Mouse (Mus musculus): ENCODE data around the gene Cdcp2. TPM values are rescaled to one million over a fixed set of nuclear protein-coding genes. Genes with fewer than 3 reads are reported as not detected.

Cdcp2 gene
- polyA plus RNA-seq, 1 experiment from 2014 or later = 0.11 TPM

GRCm38 (mm10) chr4:107130534-107130933, 33.8 kb downstream of the Cdcp2 start:
- H3K27me3 ChIP-seq (replicated peaks; ENCODE audit: control insufficient read depth, insufficient read depth, low read length) = no peaks in the 10 kb centered on the region; the same call in 1 of the 2 replicates
- H3K4me1 ChIP-seq (ENCODE audit: control insufficient read depth, insufficient read depth, low read length) = peaks cover 15% of the 10 kb centered on the region; the same call in 1 of the 2 replicates
- H3K4me3 ChIP-seq (ENCODE audit: low read depth, low read length) = no peak overlapping the region
- H3K9ac ChIP-seq (ENCODE audit: low read depth, low read length) = no peak overlapping the region
- DNase-seq (ENCODE audit: low spot score) = peak; percentile 47
- no peak overlapping the region for H3K27ac ChIP-seq (replicated peaks; ENCODE audit: low read depth, low read length)
- WGBS = 22% methylated on average over 9 of the region's 9 CpGs
- H3K4me2 ChIP-seq (ENCODE audit: low read depth, low read length) = no peak overlapping the region
- ATAC-seq (ENCODE audit: low read depth) = no peak
- H3K36me3 ChIP-seq (ENCODE audit: control insufficient read depth, insufficient read depth, low read length) = no peaks in the 10 kb centered on the region
- no peaks in the 10 kb centered on the region for H3K9me3 ChIP-seq (ENCODE audit: control insufficient read depth, low read length)

- DNase-seq (ENCODE audit: low spot score) = no peak
- 81% methylated on average over 3 of the region's 3 CpGs for WGBS
- Histone ChIP-seq H3K4me2 (ENCODE audit: low read depth, low read length) (no peak overlapping the region), H3K9me3 (ENCODE audit: control insufficient read depth, low read length) (no peaks in the 10 kb centered on the region), H3K4me1 (ENCODE audit: control insufficient read depth, insufficient read depth, low read length) (peaks cover 26% of the 10 kb centered on the region), H3K4me3 (ENCODE audit: low read depth, low read length) (no peak overlapping the region), H3K36me3 (ENCODE audit: control insufficient read depth, insufficient read depth, low read length) (peaks cover 8% of the 10 kb centered on the region; the same call in 1 of the 2 replicates), H3K27ac (replicated peaks; ENCODE audit: low read depth, low read length) (no peak overlapping the region), H3K9ac (ENCODE audit: low read depth, low read length) (no peak overlapping the region), H3K27me3 (replicated peaks; ENCODE audit: control insufficient read depth, insufficient read depth, low read length) (no peaks in the 10 kb centered on the region)
- ATAC-seq (ENCODE audit: low read depth) = no peak
These were observed 38.2 kb downstream of the Cdcp2 start for GRCm38 (mm10) chr4:107134891-107135290.

GRCm38 (mm10) chr4:107135663-107136062, 39.0 kb downstream of the Cdcp2 start:
- 46% methylated on average over 5 of the region's 5 CpGs for WGBS
- no peak overlapping the region for H3K4me2 ChIP-seq (ENCODE audit: low read depth, low read length)
- no peak overlapping the region for H3K9ac ChIP-seq (ENCODE audit: low read depth, low read length)
- H3K4me1 ChIP-seq (ENCODE audit: control insufficient read depth, insufficient read depth, low read length) = peaks cover 26% of the 10 kb centered on the region
- no peaks in the 10 kb centered on the region for H3K9me3 ChIP-seq (ENCODE audit: control insufficient read depth, low read length)
- DNase-seq (ENCODE audit: low spot score) (no peak), ATAC-seq (ENCODE audit: low read depth) (no peak)
- H3K27ac ChIP-seq (replicated peaks; ENCODE audit: low read depth, low read length) = no peak overlapping the region
- H3K4me3 ChIP-seq (ENCODE audit: low read depth, low read length) = no peak overlapping the region
- no peaks in the 10 kb centered on the region for H3K27me3 ChIP-seq (replicated peaks; ENCODE audit: control insufficient read depth, insufficient read depth, low read length)
- H3K36me3 ChIP-seq (ENCODE audit: control insufficient read depth, insufficient read depth, low read length) = peaks cover 8% of the 10 kb centered on the region; the same call in 1 of the 2 replicates

- H3K27me3 ChIP-seq (replicated peaks; ENCODE audit: control insufficient read depth, insufficient read depth, low read length) = no peaks in the 10 kb centered on the region
- H3K4me3 ChIP-seq (ENCODE audit: low read depth, low read length) = no peak overlapping the region
- no peak overlapping the region for H3K27ac ChIP-seq (replicated peaks; ENCODE audit: low read depth, low read length)
- no peak overlapping the region for H3K9ac ChIP-seq (ENCODE audit: low read depth, low read length)
- H3K4me1 ChIP-seq (ENCODE audit: control insufficient read depth, insufficient read depth, low read length) = peaks cover 24% of the 10 kb centered on the region
- WGBS = 40% methylated on average over 3 of the region's 3 CpGs
- H3K36me3 ChIP-seq (ENCODE audit: control insufficient read depth, insufficient read depth, low read length) = peaks cover 8% of the 10 kb centered on the region; the same call in 1 of the 2 replicates
- DNase-seq (ENCODE audit: low spot score) (no peak), ATAC-seq (ENCODE audit: low read depth) (no peak)
- no peaks in the 10 kb centered on the region for H3K9me3 ChIP-seq (ENCODE audit: control insufficient read depth, low read length)
- H3K4me2 ChIP-seq (ENCODE audit: low read depth, low read length) = no peak overlapping the region
These were observed 39.8 kb downstream of the Cdcp2 start for GRCm38 (mm10) chr4:107136531-107136930.

- 41% methylated on average over 37 of the region's 37 CpGs for WGBS
- Histone ChIP-seq H3K4me2 (ENCODE audit: low read depth, low read length) (no peak overlapping the region), H3K9me3 (ENCODE audit: control insufficient read depth, low read length) (no peaks in the 10 kb centered on the region), H3K4me1 (ENCODE audit: control insufficient read depth, insufficient read depth, low read length) (peaks cover 24% of the 10 kb centered on the region), H3K9ac (ENCODE audit: low read depth, low read length) (no peak overlapping the region), H3K27me3 (replicated peaks; ENCODE audit: control insufficient read depth, insufficient read depth, low read length) (no peaks in the 10 kb centered on the region), H3K36me3 (ENCODE audit: control insufficient read depth, insufficient read depth, low read length) (peaks cover 15% of the 10 kb centered on the region; the same call in 1 of the 2 replicates), H3K27ac (replicated peaks; ENCODE audit: low read depth, low read length) (no peak overlapping the region), H3K4me3 (ENCODE audit: low read depth, low read length) (no peak overlapping the region)
- ATAC-seq (ENCODE audit: low read depth) (peak; percentile 37; the same call in 1 of the 2 replicates), DNase-seq (ENCODE audit: low spot score) (no peak)
These were observed 42.5 kb downstream of the Cdcp2 start for GRCm38 (mm10) chr4:107138948-107139835.

- Histone ChIP-seq H3K27me3 (replicated peaks; ENCODE audit: control insufficient read depth, insufficient read depth, low read length) (no peaks in the 10 kb centered on the region), H3K4me1 (ENCODE audit: control insufficient read depth, insufficient read depth, low read length) (peaks cover 24% of the 10 kb centered on the region), H3K9me3 (ENCODE audit: control insufficient read depth, low read length) (no peaks in the 10 kb centered on the region), H3K4me3 (ENCODE audit: low read depth, low read length) (no peak overlapping the region), H3K9ac (ENCODE audit: low read depth, low read length) (no peak overlapping the region), H3K36me3 (ENCODE audit: control insufficient read depth, insufficient read depth, low read length) (peaks cover 18% of the 10 kb centered on the region; the same call in 1 of the 2 replicates), H3K27ac (replicated peaks; ENCODE audit: low read depth, low read length) (no peak overlapping the region), H3K4me2 (ENCODE audit: low read depth, low read length) (no peak overlapping the region)
- DNase-seq (ENCODE audit: low spot score) (no peak), ATAC-seq (ENCODE audit: low read depth) (no peak)
- WGBS = 42% methylated on average over 13 of the region's 13 CpGs
These were observed 43.3 kb downstream of the Cdcp2 start for GRCm38 (mm10) chr4:107139836-107140631.

GRCm38 (mm10) chr4:107143511-107143910, 46.8 kb downstream of the Cdcp2 start:
- 86% methylated on average over 8 of the region's 8 CpGs for WGBS
- H3K4me1 ChIP-seq (ENCODE audit: control insufficient read depth, insufficient read depth, low read length) = 0 out of 2 replicates have a peak, but pooled peaks cover 4% of the 10 kb centered on the region
- H3K4me2 ChIP-seq (ENCODE audit: low read depth, low read length) = no peak overlapping the region
- H3K27me3 ChIP-seq (replicated peaks; ENCODE audit: control insufficient read depth, insufficient read depth, low read length) = no peaks in the 10 kb centered on the region
- H3K4me3 ChIP-seq (ENCODE audit: low read depth, low read length) = no peak overlapping the region
- H3K9me3 ChIP-seq (ENCODE audit: control insufficient read depth, low read length) = no peaks in the 10 kb centered on the region
- H3K36me3 ChIP-seq (ENCODE audit: control insufficient read depth, insufficient read depth, low read length) = peaks cover 37% of the 10 kb centered on the region
- H3K27ac ChIP-seq (replicated peaks; ENCODE audit: low read depth, low read length) = no peak overlapping the region
- DNase-seq (ENCODE audit: low spot score) = no peak
- ATAC-seq (ENCODE audit: low read depth) = no peak
- H3K9ac ChIP-seq (ENCODE audit: low read depth, low read length) = no peak overlapping the region

GRCm38 (mm10) chr4:107150991-107151390, 54.3 kb downstream of the Cdcp2 start:
- WGBS = 86% methylated on average over 6 of the region's 6 CpGs
- Histone ChIP-seq H3K27me3 (replicated peaks; ENCODE audit: control insufficient read depth, insufficient read depth, low read length) (no peaks in the 10 kb centered on the region), H3K4me1 (ENCODE audit: control insufficient read depth, insufficient read depth, low read length) (no peaks in the 10 kb centered on the region), H3K9ac (ENCODE audit: low read depth, low read length) (no peak overlapping the region), H3K4me3 (ENCODE audit: low read depth, low read length) (no peak overlapping the region), H3K4me2 (ENCODE audit: low read depth, low read length) (no peak overlapping the region), H3K9me3 (ENCODE audit: control insufficient read depth, low read length) (no peaks in the 10 kb centered on the region), H3K27ac (replicated peaks; ENCODE audit: low read depth, low read length) (no peak overlapping the region), H3K36me3 (ENCODE audit: control insufficient read depth, insufficient read depth, low read length) (peaks cover 20% of the 10 kb centered on the region)
- DNase-seq (ENCODE audit: low spot score) (no peak), ATAC-seq (ENCODE audit: low read depth) (no peak)
